Mouse (Mus musculus) fibroblast of lung, adult 2 months (primary cell): ENCODE measurements at regions not wholly inside any gene's neighbourhood (a gene's known extent, or its start where the extent isn't known, plus 50 kb on each side); places are given as distances from the start of the nearest gene placed in this dataset.

Experiments
- DNase-seq: peaks from one replicate; pipeline ENCODE4 v3.0.0-alpha.2; 2011; ENCODE audit warnings: low read depth

GRCm38 (mm10) chr11:45533402-45534056, 318.3 kb upstream of the Clint1 start:
- DNase-seq, result no peak

GRCm38 (mm10) chr11:45535501-45536025, 316.3 kb upstream of the Clint1 start:
- no peak for DNase-seq

GRCm38 (mm10) chr11:45538011-45538410, 313.8 kb upstream of the Clint1 start:
- DNase-seq, result no peak

- DNase-seq, result peak; percentile 74
Measured at GRCm38 (mm10) chr11:45539459-45539858, 312.4 kb upstream of the Clint1 start.

- no peak for DNase-seq
Measured at GRCm38 (mm10) chr11:45544531-45544930, 307.3 kb upstream of the Clint1 start.

- DNase-seq, result no peak
Measured at GRCm38 (mm10) chr11:45545896-45546626, 305.8 kb upstream of the Clint1 start.

GRCm38 (mm10) chr11:45546861-45547260, 305.0 kb upstream of the Clint1 start:
- DNase-seq, result no peak

- DNase-seq, result no peak
Measured at GRCm38 (mm10) chr11:45550376-45550775, 301.5 kb upstream of the Clint1 start.

GRCm38 (mm10) chr11:45577469-45578154, 274.2 kb upstream of the Clint1 start:
- DNase-seq, result no peak

GRCm38 (mm10) chr11:45592335-45592734, 259.5 kb upstream of the Clint1 start:
- DNase-seq, result no peak

- no peak for DNase-seq
Measured at GRCm38 (mm10) chr11:45592890-45593642, 258.8 kb upstream of the Clint1 start.

- no peak for DNase-seq
Measured at GRCm38 (mm10) chr11:45595372-45595771, 256.5 kb upstream of the Clint1 start.

GRCm38 (mm10) chr11:45621824-45622223, 230.0 kb upstream of the Clint1 start:
- peak; percentile 12 for DNase-seq

GRCm38 (mm10) chr11:45622701-45623100, 229.2 kb upstream of the Clint1 start:
- DNase-seq, result no peak

GRCm38 (mm10) chr11:45624233-45624632, 227.6 kb upstream of the Clint1 start:
- DNase-seq, result no peak

GRCm38 (mm10) chr11:45629250-45629649, 222.6 kb upstream of the Clint1 start:
- DNase-seq, result no peak

- DNase-seq, result no peak
Measured at GRCm38 (mm10) chr11:45634535-45635235, 217.2 kb upstream of the Clint1 start.

GRCm38 (mm10) chr11:45635896-45636295, 216.0 kb upstream of the Clint1 start:
- no peak for DNase-seq

- no peak for DNase-seq
Measured at GRCm38 (mm10) chr11:45639236-45639635, 212.6 kb upstream of the Clint1 start.

GRCm38 (mm10) chr11:45642142-45642756, 209.6 kb upstream of the Clint1 start:
- DNase-seq, result no peak
